Mouse (Mus musculus): ENCODE measurements around the gene Fgr.

GRCm38 (mm10) chr4:133037293-133037692 is 63.4 kb downstream of the Fgr start:
- TF ChIP-seq POLR2A (IDR thresholded peaks at IDR 0.05; ENCODE audit: extremely low read depth, insufficient read depth, low read length) (no peak), CTCF (IDR thresholded peaks at IDR 0.05; ENCODE audit: extremely low read depth, insufficient read depth, low read length) (no peak)

Measured in cortical plate, adult 2 months (tissue).